Mouse (Mus musculus) testis, adult 2 months (tissue): ENCODE measurements around the gene Ncf4.

Source experiments
- CTCF ChIP-seq: fragments of 200-500 bp; IDR thresholded peaks from 2 replicates; pipeline ENCODE4 v1.5.1; 2012; ENCODE audit warnings: low read depth, mild to moderate bottlenecking, inconsistent platforms, low read length, moderate library complexity; ENCODE audit not compliant: control insufficient read depth, insufficient read depth, insufficient replicate concordance
- POLR2A ChIP-seq: fragments of 200-500 bp; IDR thresholded peaks from 2 replicates; pipeline ENCODE4 v1.6.1; 2012; ENCODE audit warnings: low read depth, mild to moderate bottlenecking, inconsistent platforms, low read length, moderate library complexity; ENCODE audit not compliant: control insufficient read depth

- TF ChIP-seq CTCF, result no peak
- TF ChIP-seq POLR2A, result no peak
These were observed 55.0 kb downstream of the Ncf4 start for GRCm38 (mm10) chr15:78299641-78300040.
